34 mouse cellular contexts compared by ENCODE assay signal in the genomic region with DNA sequence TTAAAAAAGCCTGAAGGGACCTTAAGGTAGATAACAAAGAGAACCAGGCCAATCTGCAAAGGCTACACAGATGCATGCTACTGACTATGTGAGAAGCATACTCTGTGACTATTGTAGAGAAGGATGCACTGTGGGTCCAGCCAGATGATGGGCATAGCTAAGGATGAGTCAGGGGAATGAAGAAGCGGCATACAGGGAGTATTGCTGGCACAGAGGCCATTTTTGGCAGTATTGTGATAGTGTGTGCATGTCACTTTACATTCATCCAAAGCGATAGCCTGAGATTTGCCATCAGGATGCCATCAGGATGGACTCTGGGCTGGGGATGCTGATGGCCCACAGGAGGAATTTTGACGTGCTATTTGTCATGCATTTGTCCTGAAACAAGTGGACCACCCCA. TPM values are rescaled to one million over a fixed set of nuclear protein-coding genes. Genes with fewer than 3 reads are reported as not detected.
"Had no signal": no experiment of that assay in that cellular context is flagged by ENCODE, and none has a peak within 500 bp of the region (broad histone marks: within the 10 kb centered on the region; RNA-seq: fewer than 3 reads in every experiment).

No protein-coding gene starts in this region.

- ATAC-seq: hindbrain, embryonic 16.5 days; hindbrain, postnatal 0 days; inflammation-experienced regulatory T-cells, adult 6 months; intestine, embryonic 15.5 days; intestine, embryonic 16.5 days; intestine, postnatal 0 days had no signal

- H3K27ac ChIP-seq: heart, embryonic 10.5 days; heart, embryonic 13.5 days; heart, embryonic 15.5 days; hindbrain, embryonic 10.5 days; hindbrain, embryonic 12.5 days; hindbrain, embryonic 13.5 days; hindbrain, embryonic 14.5 days; hindbrain, embryonic 15.5 days; hindbrain, postnatal 0 days; intestine, embryonic 15.5 days; kidney, embryonic 15.5 days; kidney, postnatal 0 days; left cerebral cortex, adult 2 months had no signal

- H3K4me2 ChIP-seq: heart, embryonic 11.5 days; heart, embryonic 12.5 days; heart, embryonic 13.5 days; heart, embryonic 15.5 days; hindbrain, embryonic 12.5 days; hindbrain, embryonic 13.5 days; hindbrain, embryonic 14.5 days; hindbrain, embryonic 15.5 days; intestine, embryonic 15.5 days; kidney, embryonic 15.5 days had no signal

- H3K9ac ChIP-seq: heart, embryonic 12.5 days; heart, embryonic 13.5 days; heart, embryonic 15.5 days; hindbrain, embryonic 12.5 days; hindbrain, embryonic 13.5 days; hindbrain, embryonic 14.5 days; hindbrain, embryonic 15.5 days; intestine, embryonic 15.5 days; kidney, embryonic 15.5 days had no signal

- H3K27me3 ChIP-seq: heart, embryonic 12.5 days; heart, embryonic 13.5 days; heart, embryonic 15.5 days; hindbrain, embryonic 12.5 days; hindbrain, embryonic 13.5 days; hindbrain, embryonic 15.5 days; intestine, embryonic 15.5 days; kidney, embryonic 15.5 days had no signal

- H3K4me3 ChIP-seq: heart, embryonic 10.5 days; heart, embryonic 12.5 days; heart, embryonic 13.5 days; heart, embryonic 15.5 days; hindbrain, embryonic 10.5 days; hindbrain, embryonic 12.5 days; hindbrain, embryonic 13.5 days; hindbrain, embryonic 15.5 days; intestine, embryonic 15.5 days; kidney, embryonic 15.5 days; left cerebral cortex, adult 2 months had no signal

- H3K36me3 ChIP-seq: heart, embryonic 15.5 days; hindbrain, embryonic 10.5 days; hindbrain, embryonic 12.5 days; hindbrain, embryonic 13.5 days; hindbrain, embryonic 15.5 days; intestine, embryonic 15.5 days; kidney, embryonic 15.5 days had no signal

- H3K9me3 ChIP-seq: heart, embryonic 10.5 days; heart, embryonic 12.5 days; heart, embryonic 13.5 days; heart, embryonic 15.5 days; hindbrain, embryonic 10.5 days; hindbrain, embryonic 12.5 days; hindbrain, embryonic 13.5 days; hindbrain, embryonic 15.5 days; intestine, embryonic 15.5 days; kidney, embryonic 15.5 days had no signal

- DNase-seq: heart, postnatal 10 days; heart, postnatal 36 days; heart, postnatal 4 days; kidney, adult 11 months; kidney, adult 18-20 months; kidney, adult 2 months; kidney, adult 8-10 months; kidney, adult 9 months; kidney, postnatal 10 days; kidney, postnatal 14 days; kidney, postnatal 25 days; kidney, postnatal 36 days; kidney, postnatal 4 days; layer of hippocampus, adult 9-11 months; layer of hippocampus, postnatal 36 days had no signal

RNA-seq across cellular contexts. Expression of gene Col4a2, which starts 25.5 kb away (rescaled TPM):
- polyA plus RNA-seq: inflammation-experienced regulatory T-cells, adult 6 months had no signal
